Mouse (Mus musculus) midbrain, embryonic 14.5 days (tissue): ENCODE data around the gene Psmb2. TPM values are rescaled to one million over a fixed set of nuclear protein-coding genes. Genes with fewer than 3 reads are reported as not detected.

Experiments
- ATAC-seq: fragments of 200-750 bp; cut with Nextera tagmentation; 2 replicates; pipeline ENCODE4 v1.8.0; 2017; ENCODE audit warnings: moderate number of reproducible peaks, moderate library complexity; ENCODE audit not compliant: low FRiP score, low TSS enrichment
- DNase-seq: peaks from one replicate; pipeline ENCODE4 v3.0.0-alpha.2; 2015
- H3K27ac ChIP-seq: fragments of 300-500 bp; sonication (generic); replicated peaks from 2 replicates; pipeline ENCODE4 v1.5.1; 2014; ENCODE audit warnings: mild to moderate bottlenecking, low read depth, low read length, moderate library complexity
- H3K27me3 ChIP-seq: fragments of 300-500 bp; sonication (generic); 2 replicates; pipeline ENCODE4 v1.6.1; 2014; ENCODE audit warnings: low read length, control low read depth, mixed read lengths; ENCODE audit not compliant: control insufficient read depth, insufficient read depth
- H3K36me3 ChIP-seq: fragments of 300-500 bp; sonication (generic); 2 replicates; pipeline ENCODE4 v1.6.1; 2014; ENCODE audit warnings: low read length, control low read depth; ENCODE audit not compliant: control insufficient read depth, insufficient read depth
- H3K4me1 ChIP-seq: fragments of 300-500 bp; sonication (generic); 2 replicates; pipeline ENCODE4 v1.6.1; 2014; ENCODE audit warnings: mild to moderate bottlenecking, antibody characterized with exemption, low read length, control low read depth; ENCODE audit not compliant: control insufficient read depth, insufficient read depth
- H3K4me2 ChIP-seq: fragments of 300-500 bp; sonication (generic); 2 replicates; pipeline ENCODE4 v1.6.1; 2014; ENCODE audit warnings: mild to moderate bottlenecking, low read length, moderate library complexity
- H3K4me3 ChIP-seq: fragments of 300-500 bp; sonication (generic); replicated peaks from 2 replicates; pipeline ENCODE4 v1.5.1; 2014; ENCODE audit warnings: low read depth, low read length
- H3K9ac ChIP-seq: fragments of 300-500 bp; sonication (generic); replicated peaks from 2 replicates; pipeline ENCODE4 v1.6.1; 2014; ENCODE audit warnings: mild to moderate bottlenecking, low read length, moderate library complexity
- H3K9me3 ChIP-seq: fragments of 300-500 bp; sonication (generic); 2 replicates; pipeline ENCODE4 v1.6.1; 2016; ENCODE audit warnings: low read length, control low read depth, mixed read lengths; ENCODE audit not compliant: control insufficient read depth
- WGBS: fragments of 180-500 bp; shearing (Covaris S2); extraction: QIAGEN DNeasy Blood & Tissue Kit; methylation state at CpG from one replicate; pipeline ENCODE4 v1.1.7; 2014; 5-methylcytosine and 5-hydroxymethylcytosine counted together
- polyA plus RNA-seq: library from polyadenylated mRNA; unstranded; fragments of >200 nt; fragmentation: Nextera tagmentation; extraction: Ambion mirVana; gene quantifications from 2 replicates; pipeline ENCODE4 v1.2.1, GENCODE M21; 2014

Psmb2 gene
- polyA plus RNA-seq, 1 experiment from 2014 or later = 442 TPM

GRCm38 (mm10) chr4:126745506-126746193, 68.2 kb downstream of the Psmb2 start:
- H3K4me3 ChIP-seq = no peak overlapping the region
- H3K4me1 ChIP-seq = peaks cover 20% of the 10 kb centered on the region; the same call in 1 of the 2 replicates
- peaks cover 69% of the 10 kb centered on the region for H3K36me3 ChIP-seq
- no peaks in the 10 kb centered on the region for H3K9me3 ChIP-seq
- DNase-seq (peak; percentile 81), ATAC-seq (no peak)
- H3K9ac ChIP-seq = no peak overlapping the region
- H3K4me2 ChIP-seq = no peak overlapping the region
- peaks cover 35% of the 10 kb centered on the region; the same call in 1 of the 2 replicates for H3K27me3 ChIP-seq
- WGBS = 33% methylated on average over 13 of the region's 13 CpGs
- H3K27ac ChIP-seq = no peak overlapping the region

- H3K9ac ChIP-seq = no peak overlapping the region
- no peak overlapping the region for H3K27ac ChIP-seq
- H3K4me2 ChIP-seq = no peak overlapping the region
- DNase-seq (no peak), ATAC-seq (no peak)
- peaks cover 31% of the 10 kb centered on the region; the same call in 1 of the 2 replicates for H3K27me3 ChIP-seq
- no peaks in the 10 kb centered on the region for H3K9me3 ChIP-seq
- H3K4me3 ChIP-seq = no peak overlapping the region
- WGBS = 89% methylated on average over 10 of the region's 10 CpGs
- peaks cover 27% of the 10 kb centered on the region for H3K4me1 ChIP-seq
- peaks cover 69% of the 10 kb centered on the region for H3K36me3 ChIP-seq
These were observed 68.9 kb downstream of the Psmb2 start for GRCm38 (mm10) chr4:126746194-126746840.

- Histone ChIP-seq H3K4me3 (no peak overlapping the region), H3K36me3 (peaks cover 68% of the 10 kb centered on the region), H3K9ac (0 out of 2 replicates have a peak overlapping the region, but pooled peaks have one; percentile 24), H3K4me2 (no peak overlapping the region), H3K9me3 (no peaks in the 10 kb centered on the region), H3K4me1 (peaks cover 37% of the 10 kb centered on the region), H3K27me3 (0 out of 2 replicates have a peak, but pooled peaks cover 14% of the 10 kb centered on the region), H3K27ac (no peak overlapping the region)
- 95% methylated on average over 8 of the region's 8 CpGs for WGBS
- ATAC-seq (no peak), DNase-seq (no peak)
These were observed 71.0 kb downstream of the Psmb2 start for GRCm38 (mm10) chr4:126748381-126748780.

GRCm38 (mm10) chr4:126749553-126749952, 72.1 kb downstream of the Psmb2 start:
- H3K9me3 ChIP-seq = no peaks in the 10 kb centered on the region
- H3K4me2 ChIP-seq = peak overlapping the region; percentile 22; the same call in 1 of the 2 replicates
- H3K27me3 ChIP-seq = 0 out of 2 replicates have a peak, but pooled peaks cover 3% of the 10 kb centered on the region
- no peak overlapping the region for H3K9ac ChIP-seq
- WGBS = 90% methylated on average over 11 of the region's 11 CpGs
- peaks cover 57% of the 10 kb centered on the region for H3K36me3 ChIP-seq
- peaks cover 41% of the 10 kb centered on the region for H3K4me1 ChIP-seq
- H3K4me3 ChIP-seq = no peak overlapping the region; the same call in 1 of the 2 replicates
- DNase-seq = no peak
- ATAC-seq = no peak
- no peak overlapping the region for H3K27ac ChIP-seq

GRCm38 (mm10) chr4:126750046-126750683, 72.7 kb downstream of the Psmb2 start:
- Histone ChIP-seq H3K4me3 (no peak overlapping the region), H3K27me3 (no peaks in the 10 kb centered on the region), H3K9ac (0 out of 2 replicates have a peak overlapping the region, but pooled peaks have one; percentile 9), H3K4me1 (peaks cover 45% of the 10 kb centered on the region), H3K27ac (no peak overlapping the region), H3K4me2 (peak overlapping the region; percentile 22; the same call in 1 of the 2 replicates), H3K9me3 (no peaks in the 10 kb centered on the region), H3K36me3 (peaks cover 51% of the 10 kb centered on the region)
- DNase-seq (peak; percentile 62), ATAC-seq (no peak)
- WGBS = 85% methylated on average over 26 of the region's 26 CpGs

- Histone ChIP-seq H3K4me2 (peak overlapping the region; percentile 84), H3K9me3 (no peaks in the 10 kb centered on the region), H3K27ac (no peak overlapping the region), H3K36me3 (peaks cover 43% of the 10 kb centered on the region), H3K4me3 (no peak overlapping the region), H3K27me3 (no peaks in the 10 kb centered on the region), H3K4me1 (peaks cover 45% of the 10 kb centered on the region), H3K9ac (peak overlapping the region; percentile 84; the same call in 1 of the 2 replicates)
- no peak for DNase-seq
- no peak for ATAC-seq
- WGBS = 63% methylated on average over 8 of the region's 8 CpGs
These were observed 73.6 kb downstream of the Psmb2 start for GRCm38 (mm10) chr4:126750863-126751555.

- H3K27me3 ChIP-seq = no peaks in the 10 kb centered on the region
- no peak for DNase-seq
- peak overlapping the region; percentile 84 for H3K4me2 ChIP-seq
- H3K4me3 ChIP-seq = peak overlapping the region; percentile 63
- no peak overlapping the region for H3K27ac ChIP-seq
- no peak for ATAC-seq
- H3K9ac ChIP-seq = peak overlapping the region; percentile 84
- H3K36me3 ChIP-seq = peaks cover 37% of the 10 kb centered on the region
- peaks cover 45% of the 10 kb centered on the region for H3K4me1 ChIP-seq
- WGBS = 41% methylated on average over 10 of the region's 10 CpGs
- no peaks in the 10 kb centered on the region for H3K9me3 ChIP-seq
These were observed 74.2 kb downstream of the Psmb2 start for GRCm38 (mm10) chr4:126751556-126752023.

GRCm38 (mm10) chr4:126752024-126752607, 74.7 kb downstream of the Psmb2 start:
- peak overlapping the region; percentile 97 for H3K27ac ChIP-seq

More at GRCm38 (mm10) chr4:126752024-126752607, 74.7 kb downstream of the Psmb2 start:
- ATAC-seq (no peak), DNase-seq (peak; percentile 42)
- Histone ChIP-seq H3K9me3 (no peaks in the 10 kb centered on the region), H3K4me1 (peaks cover 45% of the 10 kb centered on the region), H3K4me2 (peak overlapping the region; percentile 84), H3K27me3 (no peaks in the 10 kb centered on the region), H3K4me3 (peak overlapping the region; percentile 63), H3K36me3 (peaks cover 36% of the 10 kb centered on the region), H3K9ac (peak overlapping the region; percentile 84)
- WGBS = 3% methylated on average over 13 of the region's 13 CpGs
